Mouse (Mus musculus): Measurements from ENCODE around the gene Abcg4.
"Not testable (repeated sequence)": the region's sequence is repeated elsewhere in the genome, so short reads cannot be mapped to it uniquely, and the experiment has no call there.

DNA sequence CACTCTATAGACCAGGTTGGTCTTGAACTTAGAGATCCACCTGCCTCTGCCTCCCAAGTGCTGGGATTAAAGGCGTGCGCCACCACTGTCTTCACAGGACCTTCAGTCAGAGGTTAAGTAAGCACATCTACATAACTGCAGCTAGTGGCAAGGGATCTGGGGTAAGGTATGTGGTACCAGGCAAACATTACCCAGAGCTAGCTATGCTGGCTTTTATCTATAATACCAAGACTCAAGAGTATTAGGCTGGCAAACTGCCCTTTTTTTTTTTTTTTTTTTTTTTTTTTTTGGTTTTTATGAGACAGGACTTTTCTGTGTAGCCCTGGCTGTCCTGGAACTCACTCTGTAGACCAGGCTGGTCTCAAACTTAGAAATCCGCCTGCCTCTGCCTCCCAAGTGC lies 11.6 kb upstream of the Abcg4 start:
- TF ChIP-seq CTCF (IDR thresholded peaks at IDR 0.05; ENCODE audit: extremely low read depth, insufficient read length, insufficient replicate concordance, low read depth, low read length); POLR2A (IDR thresholded peaks at IDR 0.05; ENCODE audit: low read depth, low read length): not testable (repeated sequence)

Data from small intestine, adult 2 months (tissue).